Mouse (Mus musculus) midbrain, embryonic 14.5 days (tissue): ENCODE measurements around the gene Wars2. TPM values are rescaled to one million over a fixed set of nuclear protein-coding genes. Genes with fewer than 3 reads are reported as not detected.
A peak's percentile ranks its signal among the peaks of the same experiment; 100 is the strongest.

Experiments
- ATAC-seq: fragments of 200-750 bp; cut with Nextera tagmentation; 2 replicates; pipeline ENCODE4 v1.8.0; 2017; ENCODE audit warnings: moderate number of reproducible peaks, moderate library complexity; ENCODE audit not compliant: low FRiP score, low TSS enrichment
- DNase-seq: peaks from one replicate; pipeline ENCODE4 v3.0.0-alpha.2; 2015
- H3K27ac ChIP-seq: fragments of 300-500 bp; sonication (generic); replicated peaks from 2 replicates; pipeline ENCODE4 v1.5.1; 2014; ENCODE audit warnings: mild to moderate bottlenecking, low read depth, low read length, moderate library complexity
- H3K27me3 ChIP-seq: fragments of 300-500 bp; sonication (generic); 2 replicates; pipeline ENCODE4 v1.6.1; 2014; ENCODE audit warnings: low read length, control low read depth, mixed read lengths; ENCODE audit not compliant: control insufficient read depth, insufficient read depth
- H3K36me3 ChIP-seq: fragments of 300-500 bp; sonication (generic); 2 replicates; pipeline ENCODE4 v1.6.1; 2014; ENCODE audit warnings: low read length, control low read depth; ENCODE audit not compliant: control insufficient read depth, insufficient read depth
- H3K4me1 ChIP-seq: fragments of 300-500 bp; sonication (generic); 2 replicates; pipeline ENCODE4 v1.6.1; 2014; ENCODE audit warnings: mild to moderate bottlenecking, antibody characterized with exemption, low read length, control low read depth; ENCODE audit not compliant: control insufficient read depth, insufficient read depth
- H3K4me2 ChIP-seq: fragments of 300-500 bp; sonication (generic); 2 replicates; pipeline ENCODE4 v1.6.1; 2014; ENCODE audit warnings: mild to moderate bottlenecking, low read length, moderate library complexity
- H3K4me3 ChIP-seq: fragments of 300-500 bp; sonication (generic); replicated peaks from 2 replicates; pipeline ENCODE4 v1.5.1; 2014; ENCODE audit warnings: low read depth, low read length
- H3K9ac ChIP-seq: fragments of 300-500 bp; sonication (generic); replicated peaks from 2 replicates; pipeline ENCODE4 v1.6.1; 2014; ENCODE audit warnings: mild to moderate bottlenecking, low read length, moderate library complexity
- H3K9me3 ChIP-seq: fragments of 300-500 bp; sonication (generic); 2 replicates; pipeline ENCODE4 v1.6.1; 2016; ENCODE audit warnings: low read length, control low read depth, mixed read lengths; ENCODE audit not compliant: control insufficient read depth
- WGBS: fragments of 180-500 bp; shearing (Covaris S2); extraction: QIAGEN DNeasy Blood & Tissue Kit; methylation state at CpG from one replicate; pipeline ENCODE4 v1.1.7; 2014; 5-methylcytosine and 5-hydroxymethylcytosine counted together
- polyA plus RNA-seq: library from polyadenylated mRNA; unstranded; fragments of >200 nt; fragmentation: Nextera tagmentation; extraction: Ambion mirVana; gene quantifications from 2 replicates; pipeline ENCODE4 v1.2.1, GENCODE M21; 2014

Wars2 gene
- polyA plus RNA-seq, 1 experiment from 2014 or later: 6.3 TPM

- DNase-seq (no peak), ATAC-seq (no peak)
- Histone ChIP-seq H3K9me3 (no peaks in the 10 kb centered on the region), H3K4me1 (no peaks in the 10 kb centered on the region), H3K4me2 (no peak overlapping the region), H3K36me3 (no peaks in the 10 kb centered on the region), H3K4me3 (no peak overlapping the region), H3K27me3 (no peaks in the 10 kb centered on the region), H3K9ac (no peak overlapping the region), H3K27ac (no peak overlapping the region)
- 92% methylated on average over 4 of the region's 4 CpGs for WGBS
Observed at GRCm38 (mm10) chr3:99133913-99134312, 7.0 kb upstream of the Wars2 start.

DNA sequence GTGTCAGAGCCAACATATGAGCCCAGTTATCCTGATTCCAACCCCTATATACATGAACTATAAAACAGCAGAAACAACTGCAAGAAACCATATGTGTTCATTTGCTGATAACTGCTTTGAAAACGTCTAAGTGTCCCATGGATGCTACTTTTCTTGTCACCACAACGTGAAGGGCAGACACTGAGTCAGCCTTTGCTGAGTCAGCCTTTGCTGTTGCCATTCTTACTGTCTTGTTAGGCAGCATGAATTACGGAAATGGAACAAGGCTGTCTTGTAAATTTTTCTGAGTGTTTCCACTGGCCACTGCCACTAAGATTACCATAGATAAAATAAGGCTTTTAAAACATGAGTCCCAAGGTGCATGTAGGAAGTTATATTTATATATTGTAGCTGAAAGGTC, 7.0 kb downstream of the Wars2 start:
- no peak overlapping the region for H3K4me2 ChIP-seq
- H3K4me1 ChIP-seq: no peaks in the 10 kb centered on the region
- no peaks in the 10 kb centered on the region for H3K27me3 ChIP-seq
- H3K9me3 ChIP-seq: no peaks in the 10 kb centered on the region
- H3K27ac ChIP-seq: no peak overlapping the region
- 86% methylated on average over 3 of the region's 3 CpGs for WGBS
- H3K36me3 ChIP-seq: no peaks in the 10 kb centered on the region
- H3K4me3 ChIP-seq: no peak overlapping the region
- ATAC-seq: no peak
- no peak for DNase-seq
- no peak overlapping the region for H3K9ac ChIP-seq

DNA sequence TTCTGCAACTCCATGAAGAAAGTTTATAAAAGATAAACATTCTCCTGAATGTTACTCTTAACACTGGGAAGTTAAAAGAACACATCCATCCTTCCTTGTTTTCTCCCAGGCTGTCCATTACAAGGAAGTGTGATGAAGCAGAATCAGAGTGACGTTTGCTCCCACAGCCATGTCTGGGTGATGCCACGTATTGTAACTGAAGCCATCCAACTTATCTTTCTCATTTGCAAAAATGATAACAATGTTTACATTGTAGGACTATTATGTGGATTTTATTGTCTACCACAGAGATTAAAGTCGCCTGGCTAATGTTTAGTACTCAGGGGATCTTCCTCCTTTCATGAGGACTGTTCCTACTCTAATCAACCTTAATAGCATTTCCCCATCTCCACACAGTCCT, 8.2 kb downstream of the Wars2 start:
- Histone ChIP-seq H3K9ac (no peak overlapping the region), H3K4me2 (no peak overlapping the region), H3K27me3 (no peaks in the 10 kb centered on the region), H3K9me3 (no peaks in the 10 kb centered on the region), H3K4me3 (no peak overlapping the region), H3K36me3 (no peaks in the 10 kb centered on the region), H3K4me1 (no peaks in the 10 kb centered on the region), H3K27ac (no peak overlapping the region)
- ATAC-seq: no peak
- no peak for DNase-seq
- 69% methylated on average over 3 of the region's 3 CpGs for WGBS

GRCm38 (mm10) chr3:99156286-99156685, 15.4 kb downstream of the Wars2 start:
- H3K27me3 ChIP-seq: no peaks in the 10 kb centered on the region
- DNase-seq (no peak), ATAC-seq (no peak)
- no peak overlapping the region for H3K27ac ChIP-seq
- H3K4me3 ChIP-seq: no peak overlapping the region
- no peaks in the 10 kb centered on the region for H3K9me3 ChIP-seq
- no peaks in the 10 kb centered on the region for H3K36me3 ChIP-seq
- WGBS: 92% methylated on average over 4 of the region's 4 CpGs
- no peak overlapping the region for H3K9ac ChIP-seq
- no peaks in the 10 kb centered on the region for H3K4me1 ChIP-seq
- H3K4me2 ChIP-seq: no peak overlapping the region

DNA sequence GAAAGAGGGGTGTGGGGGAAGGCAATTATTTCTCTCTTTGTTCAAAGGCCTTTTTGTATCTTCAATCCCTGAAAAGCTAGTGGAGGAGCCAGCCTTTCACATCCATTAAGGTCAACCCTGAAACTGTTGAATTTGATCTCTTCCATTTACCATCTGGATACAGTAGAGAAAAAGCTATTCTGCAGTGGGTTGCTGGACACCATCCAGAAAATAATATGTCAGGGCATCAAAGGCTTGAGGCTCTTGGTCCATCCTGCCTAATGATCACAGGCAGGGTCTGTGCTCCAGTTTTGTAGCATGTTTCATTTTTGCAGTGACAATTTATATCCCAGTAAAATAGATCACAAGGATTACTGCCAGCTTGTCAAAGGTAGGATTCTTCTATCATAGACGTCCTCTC, 16.1 kb downstream of the Wars2 start:
- no peak for ATAC-seq
- WGBS: 38% methylated on average over 1 of the region's 1 CpGs
- Histone ChIP-seq H3K9me3 (no peaks in the 10 kb centered on the region), H3K4me2 (no peak overlapping the region), H3K27me3 (no peaks in the 10 kb centered on the region), H3K27ac (no peak overlapping the region), H3K4me3 (no peak overlapping the region), H3K36me3 (no peaks in the 10 kb centered on the region), H3K4me1 (no peaks in the 10 kb centered on the region), H3K9ac (no peak overlapping the region)
- peak; percentile 14 for DNase-seq

- Histone ChIP-seq H3K9ac (no peak overlapping the region), H3K36me3 (no peaks in the 10 kb centered on the region), H3K27ac (no peak overlapping the region), H3K4me3 (no peak overlapping the region), H3K27me3 (no peaks in the 10 kb centered on the region), H3K9me3 (no peaks in the 10 kb centered on the region), H3K4me2 (no peak overlapping the region), H3K4me1 (no peaks in the 10 kb centered on the region)
- DNase-seq (no peak), ATAC-seq (no peak)
- 74% methylated on average over 4 of the region's 4 CpGs for WGBS
Observed at GRCm38 (mm10) chr3:99157451-99158015, 16.7 kb downstream of the Wars2 start.

DNA sequence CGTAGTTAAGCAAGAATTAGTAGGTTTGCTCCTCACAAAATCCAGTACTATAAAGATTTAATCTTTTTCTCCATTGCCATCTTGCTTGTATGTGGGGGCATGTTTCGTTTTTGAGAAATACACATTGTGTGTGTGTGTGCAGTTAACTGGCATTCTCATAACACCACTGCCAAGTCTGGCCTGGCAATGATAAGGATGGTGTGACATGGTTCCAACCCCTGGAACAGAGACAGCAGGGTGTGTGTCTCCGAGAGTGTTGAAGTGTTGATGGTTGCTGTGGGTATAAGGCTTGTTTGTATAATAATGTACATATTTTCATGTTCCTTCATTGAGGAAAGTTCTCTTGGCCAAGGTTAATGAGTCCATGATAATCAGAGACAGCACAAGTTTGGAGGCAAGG, 19.1 kb downstream of the Wars2 start:
- H3K4me3 ChIP-seq: no peak overlapping the region
- no peaks in the 10 kb centered on the region for H3K9me3 ChIP-seq
- H3K9ac ChIP-seq: no peak overlapping the region
- H3K4me2 ChIP-seq: no peak overlapping the region
- no peaks in the 10 kb centered on the region for H3K36me3 ChIP-seq
- H3K4me1 ChIP-seq: no peaks in the 10 kb centered on the region
- no peak overlapping the region for H3K27ac ChIP-seq
- no peaks in the 10 kb centered on the region for H3K27me3 ChIP-seq
- DNase-seq (no peak), ATAC-seq (no peak)
- 92% methylated on average over 3 of the region's 3 CpGs for WGBS

GRCm38 (mm10) chr3:99162191-99162590, 21.3 kb downstream of the Wars2 start:
- Histone ChIP-seq H3K4me3 (no peak overlapping the region), H3K27ac (no peak overlapping the region), H3K4me1 (no peaks in the 10 kb centered on the region), H3K36me3 (no peaks in the 10 kb centered on the region), H3K27me3 (no peaks in the 10 kb centered on the region), H3K4me2 (no peak overlapping the region), H3K9me3 (no peaks in the 10 kb centered on the region), H3K9ac (no peak overlapping the region)
- ATAC-seq (no peak), DNase-seq (no peak)
- 82% methylated on average over 2 of the region's 2 CpGs for WGBS

DNA sequence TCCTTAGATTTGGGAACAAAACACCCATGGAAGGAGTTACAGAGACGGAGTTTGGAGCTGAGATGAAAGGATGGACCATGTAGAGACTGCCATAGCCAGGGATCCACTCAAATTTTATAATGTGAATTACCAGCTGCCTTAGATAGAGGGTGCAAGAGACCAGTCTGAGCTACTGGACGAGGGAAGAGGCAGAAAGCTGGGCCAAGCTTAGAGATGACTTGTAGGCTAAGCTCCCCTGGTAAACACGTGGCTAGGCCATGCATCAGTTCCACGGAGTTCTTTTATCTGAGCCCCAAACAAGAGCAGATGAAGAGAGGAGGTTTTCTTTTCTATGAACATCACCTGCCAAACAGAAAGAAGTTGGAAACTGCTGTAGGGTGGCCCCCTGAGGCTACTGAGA, 26.9 kb downstream of the Wars2 start:
- no peaks in the 10 kb centered on the region for H3K9me3 ChIP-seq
- no peak overlapping the region for H3K9ac ChIP-seq
- no peak overlapping the region for H3K4me3 ChIP-seq
- H3K4me1 ChIP-seq: no peaks in the 10 kb centered on the region
- WGBS: 59% methylated on average over 4 of the region's 4 CpGs
- H3K27ac ChIP-seq: no peak overlapping the region
- ATAC-seq: no peak
- DNase-seq: no peak
- no peaks in the 10 kb centered on the region for H3K36me3 ChIP-seq
- no peak overlapping the region for H3K4me2 ChIP-seq
- no peaks in the 10 kb centered on the region for H3K27me3 ChIP-seq
